Mouse (Mus musculus): Measurements from ENCODE around the gene Ccr5. TPM values are rescaled to one million over a fixed set of nuclear protein-coding genes. Genes with fewer than 3 reads are reported as not detected.
A peak's percentile ranks its signal among the peaks of the same experiment; 100 is the strongest.
"Not testable (repeated sequence)": the region's sequence is repeated elsewhere in the genome, so short reads cannot be mapped to it uniquely, and the experiment has no call there.

Ccr5 gene
- polyA plus RNA-seq, 1 experiment from 2014 or later, result 1.3 TPM

DNA sequence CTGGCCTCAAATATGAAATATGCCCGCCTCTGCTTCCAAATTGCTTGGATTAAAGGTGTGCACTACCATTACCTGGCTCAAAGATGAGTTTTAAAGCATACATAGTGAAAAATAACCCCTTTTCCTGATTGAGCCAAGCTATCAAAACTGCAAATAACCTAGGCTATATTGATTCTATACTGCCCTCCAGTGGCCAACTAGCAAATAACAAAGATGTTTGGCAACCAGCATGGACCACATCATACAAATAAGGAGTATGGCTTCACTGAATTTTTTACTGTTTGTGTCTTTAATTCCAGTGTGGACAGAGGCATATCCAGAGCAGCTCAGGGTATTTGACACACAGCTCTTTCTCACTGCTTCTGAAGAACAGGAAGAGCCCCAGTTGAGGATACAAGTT, 7.0 kb downstream of the Ccr5 start:
- WGBS, result 0% methylated on average over 1 of the region's 1 CpGs
- Histone ChIP-seq H3K27ac (replicated peaks; ENCODE audit: low read depth, low read length) (no peak overlapping the region), H3K9ac (replicated peaks; ENCODE audit: low read length) (no peak overlapping the region), H3K4me1 (ENCODE audit: control insufficient read depth, insufficient read depth, low read length) (no peaks in the 10 kb centered on the region), H3K4me2 (ENCODE audit: low read length) (no peak overlapping the region), H3K27me3 (ENCODE audit: control insufficient read depth, insufficient read depth, low read length) (no peaks in the 10 kb centered on the region), H3K36me3 (ENCODE audit: control insufficient read depth, insufficient read depth, low read length) (no peaks in the 10 kb centered on the region), H3K4me3 (replicated peaks; ENCODE audit: low read depth, low read length) (no peak overlapping the region), H3K9me3 (ENCODE audit: control insufficient read depth, low read length) (no peaks in the 10 kb centered on the region)
- ATAC-seq (ENCODE audit: low FRiP score, low TSS enrichment), result no peak
- DNase-seq, result peak; percentile 87

GRCm38 (mm10) chr9:124132899-124133298, 11.6 kb downstream of the Ccr5 start:
- not testable (repeated sequence) for H3K4me2 ChIP-seq (ENCODE audit: low read length); H3K9ac ChIP-seq (replicated peaks; ENCODE audit: low read length); DNase-seq; H3K9me3 ChIP-seq (ENCODE audit: control insufficient read depth, low read length); H3K27ac ChIP-seq (replicated peaks; ENCODE audit: low read depth, low read length); H3K27me3 ChIP-seq (ENCODE audit: control insufficient read depth, insufficient read depth, low read length); H3K4me1 ChIP-seq (ENCODE audit: control insufficient read depth, insufficient read depth, low read length); H3K4me3 ChIP-seq (replicated peaks; ENCODE audit: low read depth, low read length); ATAC-seq (ENCODE audit: low FRiP score, low TSS enrichment); H3K36me3 ChIP-seq (ENCODE audit: control insufficient read depth, insufficient read depth, low read length)
- WGBS, result 86% methylated on average over 2 of the region's 2 CpGs

DNA sequence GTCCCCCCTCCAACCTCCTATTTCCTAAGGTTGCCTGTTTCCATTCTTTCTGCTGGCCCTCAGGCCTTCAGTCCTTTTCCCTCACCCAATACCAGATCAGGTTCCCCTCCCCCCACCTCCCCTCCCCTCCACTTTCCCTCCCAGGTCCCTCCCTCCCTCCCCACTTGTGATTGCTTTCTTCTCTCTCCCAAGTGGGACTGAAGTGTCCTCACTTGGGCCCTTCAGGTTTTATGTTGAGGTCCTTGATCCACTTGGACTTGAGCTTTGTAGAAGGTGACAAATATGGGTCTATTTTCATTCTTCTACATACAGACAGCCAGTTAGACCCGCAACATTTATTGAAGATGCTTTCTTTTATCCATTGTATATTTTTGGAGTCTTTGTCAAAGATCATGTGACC, 13.6 kb downstream of the Ccr5 start:
- H3K27ac ChIP-seq (replicated peaks; ENCODE audit: low read depth, low read length); H3K4me1 ChIP-seq (ENCODE audit: control insufficient read depth, insufficient read depth, low read length); H3K9me3 ChIP-seq (ENCODE audit: control insufficient read depth, low read length); ATAC-seq (ENCODE audit: low FRiP score, low TSS enrichment); H3K36me3 ChIP-seq (ENCODE audit: control insufficient read depth, insufficient read depth, low read length); H3K4me3 ChIP-seq (replicated peaks; ENCODE audit: low read depth, low read length); H3K9ac ChIP-seq (replicated peaks; ENCODE audit: low read length); H3K27me3 ChIP-seq (ENCODE audit: control insufficient read depth, insufficient read depth, low read length); H3K4me2 ChIP-seq (ENCODE audit: low read length); DNase-seq: not testable (repeated sequence)
- WGBS, result 98% methylated on average over 1 of the region's 1 CpGs

DNA sequence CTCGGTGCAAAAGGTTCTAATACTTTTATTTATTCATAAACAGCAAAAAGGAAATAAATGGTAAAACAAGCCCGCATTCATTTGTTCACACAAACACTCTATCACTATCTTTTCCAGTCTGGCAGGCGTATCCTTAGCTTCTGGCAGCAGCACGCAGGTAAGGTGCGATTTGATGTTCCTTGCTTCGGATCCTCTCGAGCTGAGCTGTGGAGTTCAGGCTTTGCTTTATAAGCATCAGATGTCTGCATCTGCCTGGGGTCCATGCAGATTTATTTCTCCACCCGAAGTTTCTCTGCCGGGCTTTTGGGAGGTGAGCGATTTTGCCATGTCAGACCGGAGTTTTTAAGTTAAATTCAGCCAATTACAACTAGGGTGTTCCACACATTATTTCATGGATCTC, 16.3 kb downstream of the Ccr5 start:
- 86% methylated on average over 11 of the region's 11 CpGs for WGBS
- H3K4me1 ChIP-seq (ENCODE audit: control insufficient read depth, insufficient read depth, low read length), result no peaks in the 10 kb centered on the region

GRCm38 (mm10) chr9:124138055-124138775, 16.9 kb downstream of the Ccr5 start:
- no peak for ATAC-seq (ENCODE audit: low FRiP score, low TSS enrichment)
- Histone ChIP-seq H3K9me3 (ENCODE audit: control insufficient read depth, low read length) (no peaks in the 10 kb centered on the region), H3K27me3 (ENCODE audit: control insufficient read depth, insufficient read depth, low read length) (no peaks in the 10 kb centered on the region), H3K27ac (replicated peaks; ENCODE audit: low read depth, low read length) (no peak overlapping the region), H3K36me3 (ENCODE audit: control insufficient read depth, insufficient read depth, low read length) (no peaks in the 10 kb centered on the region), H3K4me1 (ENCODE audit: control insufficient read depth, insufficient read depth, low read length) (no peaks in the 10 kb centered on the region), H3K4me2 (ENCODE audit: low read length) (no peak overlapping the region), H3K4me3 (replicated peaks; ENCODE audit: low read depth, low read length) (no peak overlapping the region), H3K9ac (replicated peaks; ENCODE audit: low read length) (no peak overlapping the region)
- WGBS, result 60% methylated on average over 4 of the region's 4 CpGs
- DNase-seq, result no peak

More for the DNA sequence above, 16.3 kb downstream of the Ccr5 start:
- H3K4me2 ChIP-seq (ENCODE audit: low read length), result no peak overlapping the region
- no peaks in the 10 kb centered on the region for H3K27me3 ChIP-seq (ENCODE audit: control insufficient read depth, insufficient read depth, low read length)
- H3K4me3 ChIP-seq (replicated peaks; ENCODE audit: low read depth, low read length), result no peak overlapping the region
- H3K36me3 ChIP-seq (ENCODE audit: control insufficient read depth, insufficient read depth, low read length), result no peaks in the 10 kb centered on the region
- ATAC-seq (ENCODE audit: low FRiP score, low TSS enrichment) (no peak), DNase-seq (no peak)
- H3K27ac ChIP-seq (replicated peaks; ENCODE audit: low read depth, low read length), result no peak overlapping the region
- no peaks in the 10 kb centered on the region for H3K9me3 ChIP-seq (ENCODE audit: control insufficient read depth, low read length)
- H3K9ac ChIP-seq (replicated peaks; ENCODE audit: low read length), result no peak overlapping the region

DNA sequence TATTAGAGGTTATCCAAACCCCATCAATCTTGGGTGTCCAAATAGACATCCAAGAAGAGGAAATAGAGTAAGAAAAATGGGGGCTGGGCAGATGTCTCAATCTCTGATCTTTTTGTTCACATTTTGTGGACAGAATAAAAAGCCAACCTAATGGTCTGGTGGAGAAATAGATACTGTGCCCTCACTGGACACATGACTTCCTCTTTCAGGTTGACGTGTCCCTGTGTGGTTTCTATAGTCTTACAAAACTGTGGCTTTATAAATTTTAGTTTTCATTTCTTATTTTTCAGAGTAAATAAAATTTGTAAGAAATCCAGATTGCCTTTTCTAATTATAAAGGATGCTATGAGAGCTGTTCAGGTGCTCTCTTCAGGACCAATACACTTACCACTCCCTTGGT, 22.3 kb downstream of the Ccr5 start:
- DNase-seq (no peak), ATAC-seq (ENCODE audit: low FRiP score, low TSS enrichment) (no peak)
- H3K27ac ChIP-seq (replicated peaks; ENCODE audit: low read depth, low read length), result no peak overlapping the region
- H3K9ac ChIP-seq (replicated peaks; ENCODE audit: low read length), result no peak overlapping the region
- no peak overlapping the region for H3K4me2 ChIP-seq (ENCODE audit: low read length)
- H3K4me3 ChIP-seq (replicated peaks; ENCODE audit: low read depth, low read length), result no peak overlapping the region
- no peaks in the 10 kb centered on the region for H3K4me1 ChIP-seq (ENCODE audit: control insufficient read depth, insufficient read depth, low read length)
- H3K27me3 ChIP-seq (ENCODE audit: control insufficient read depth, insufficient read depth, low read length), result no peaks in the 10 kb centered on the region
- no peaks in the 10 kb centered on the region for H3K36me3 ChIP-seq (ENCODE audit: control insufficient read depth, insufficient read depth, low read length)
- no peaks in the 10 kb centered on the region for H3K9me3 ChIP-seq (ENCODE audit: control insufficient read depth, low read length)
- WGBS, result 87% methylated on average over 1 of the region's 1 CpGs

GRCm38 (mm10) chr9:124146307-124146706, 25.0 kb downstream of the Ccr5 start:
- H3K9ac ChIP-seq (replicated peaks; ENCODE audit: low read length), result no peak overlapping the region
- no peak for ATAC-seq (ENCODE audit: low FRiP score, low TSS enrichment)
- H3K4me1 ChIP-seq (ENCODE audit: control insufficient read depth, insufficient read depth, low read length), result no peaks in the 10 kb centered on the region
- no peak for DNase-seq
- no peaks in the 10 kb centered on the region for H3K36me3 ChIP-seq (ENCODE audit: control insufficient read depth, insufficient read depth, low read length)
- no peaks in the 10 kb centered on the region for H3K27me3 ChIP-seq (ENCODE audit: control insufficient read depth, insufficient read depth, low read length)
- no peaks in the 10 kb centered on the region for H3K9me3 ChIP-seq (ENCODE audit: control insufficient read depth, low read length)
- no peak overlapping the region for H3K4me3 ChIP-seq (replicated peaks; ENCODE audit: low read depth, low read length)
- H3K27ac ChIP-seq (replicated peaks; ENCODE audit: low read depth, low read length), result no peak overlapping the region
- H3K4me2 ChIP-seq (ENCODE audit: low read length), result no peak overlapping the region

Other genes with a start within 250 kb of the Ccr5 start
- gene Ccr1, start 152.9 kb upstream of the Ccr5 start, polyA plus RNA-seq (2014; fragmentation: Nextera tagmentation; extraction: Ambion mirVana), result 1.7 TPM in 1 of 2 replicates, not detected in the other
- not detected in 2 replicates for gene Ccr1l1, start 143.1 kb upstream of the Ccr5 start, polyA plus RNA-seq (2014; fragmentation: Nextera tagmentation; extraction: Ambion mirVana)
- gene Ccr3, start 99.6 kb upstream of the Ccr5 start, polyA plus RNA-seq (2014; fragmentation: Nextera tagmentation; extraction: Ambion mirVana), result not detected in 2 replicates
- 0.54 TPM in 1 of 2 replicates, not detected in the other for gene Ccr2, start 19.6 kb upstream of the Ccr5 start, polyA plus RNA-seq (2014; fragmentation: Nextera tagmentation; extraction: Ambion mirVana)
- 9.5 and 10.8 TPM in 2 replicates for gene 2010315B03Rik, start 191.2 kb downstream of the Ccr5 start, polyA plus RNA-seq (2014; fragmentation: Nextera tagmentation; extraction: Ambion mirVana)